Mouse (Mus musculus) MEL (cell line): ENCODE measurements around the gene Mapk1. TPM values are rescaled to one million over a fixed set of nuclear protein-coding genes. Genes with fewer than 3 reads are reported as not detected.

Experiments used
- DNase-seq: peaks from one replicate; pipeline ENCODE4 v3.0.0; 2011; ENCODE audit warnings: low read depth, low spot score
- H3K27ac ChIP-seq: 2 replicates; pipeline ENCODE4 v1.5.1; 2012; ENCODE audit warnings: low read depth, mild to moderate bottlenecking, control low read depth, low read length, moderate library complexity; ENCODE audit not compliant: control insufficient read depth
- H3K27me3 ChIP-seq, 2 experiments: fragments of 150-350 bp in 1 of 2; sonication (generic) in 1 of 2; 2 replicates each; pipeline ENCODE4 v1.6.1; 2012; ENCODE audit warnings: low read length in 2 of 2, mild to moderate bottlenecking in 2 of 2, improper control_type of control experiment in 1 of 2, moderate library complexity in 1 of 2; ENCODE audit not compliant: insufficient read depth in 2 of 2, control insufficient read depth in 1 of 2
- H3K36me3 ChIP-seq, 2 experiments: 2 replicates each; pipeline ENCODE4 v1.6.1; 2012 to 2014; ENCODE audit warnings: low read length in 2 of 2, improper control_type of control experiment in 1 of 2, inconsistent platforms in 1 of 2, mild to moderate bottlenecking in 1 of 2; ENCODE audit not compliant: insufficient read depth in 2 of 2, control insufficient read depth in 1 of 2
- H3K4me1 ChIP-seq, 2 experiments: fragments of 150-350 bp in 1 of 2; sonication (generic) in 1 of 2; 2 replicates each; pipeline ENCODE4 v1.6.1; 2012; ENCODE audit warnings: low read length in 2 of 2, improper control_type of control experiment in 1 of 2, mild to moderate bottlenecking in 1 of 2; ENCODE audit not compliant: insufficient read depth in 2 of 2, control insufficient read depth in 1 of 2
- H3K4me3 ChIP-seq, 2 experiments: fragments of 150-350 bp in 1 of 2; sonication (generic) in 1 of 2; 2 replicates each; pipeline ENCODE4 v1.5.1; 2012; ENCODE audit warnings: low read depth in 2 of 2, low read length in 2 of 2, mild to moderate bottlenecking in 2 of 2, moderate library complexity in 2 of 2, control low read depth in 1 of 2, improper control_type of control experiment in 1 of 2; ENCODE audit not compliant: control insufficient read depth in 1 of 2, insufficient read depth in 1 of 2
- H3K79me2 ChIP-seq: 2 replicates; pipeline ENCODE4 v1.6.1; 2012; ENCODE audit warnings: mild to moderate bottlenecking, low read length, moderate library complexity; ENCODE audit not compliant: control insufficient read depth, poor library complexity, insufficient read depth
- H3K9ac ChIP-seq: 2 replicates; pipeline ENCODE4 v1.6.1; 2012; ENCODE audit warnings: low read depth, mild to moderate bottlenecking, control low read depth, low read length, moderate library complexity; ENCODE audit not compliant: control insufficient read depth, poor library complexity, severe bottlenecking
- H3K9me3 ChIP-seq: fragments of 150-350 bp; sonication (generic); replicated peaks from 2 replicates; pipeline ENCODE4 v1.6.1; 2012; ENCODE audit warnings: mild to moderate bottlenecking, low read length, improper control_type of control experiment, moderate library complexity; ENCODE audit not compliant: insufficient read depth
- CHD1 ChIP-seq: IDR thresholded peaks from 2 replicates; pipeline ENCODE4 v1.6.1; 2012; ENCODE audit warnings: low read depth, mild to moderate bottlenecking, inconsistent platforms, low read length, improper control_type of control experiment
- CTCF ChIP-seq, 3 experiments: IDR thresholded peaks in 2 of 3; conservative IDR thresholded peaks in 1 of 3; 2 replicates each; pipeline ENCODE4 v1.5.1; 2011 to 2012; ENCODE audit warnings: low read length in 3 of 3, low read depth in 2 of 3, mild to moderate bottlenecking in 2 of 3, improper control_type of control experiment in 1 of 3, inconsistent platforms in 1 of 3, mixed read lengths in 1 of 3, moderate library complexity in 1 of 3; ENCODE audit not compliant: control insufficient read depth in 1 of 3, insufficient read depth in 1 of 3, poor library complexity in 1 of 3, severe bottlenecking in 1 of 3
- EP300 ChIP-seq, 2 experiments: IDR thresholded peaks; 2 replicates each; pipeline ENCODE4 v1.6.1; 2011; ENCODE audit warnings: improper control_type of control experiment in 2 of 2, low read length in 2 of 2, low read depth in 1 of 2, mild to moderate bottlenecking in 1 of 2
- GABPA ChIP-seq: IDR thresholded peaks from 2 replicates; pipeline ENCODE4 v1.6.1; 2012; ENCODE audit warnings: low read depth, mild to moderate bottlenecking, inconsistent platforms, low read length, improper control_type of control experiment, moderate library complexity
- JUND ChIP-seq: IDR thresholded peaks from 2 replicates; pipeline ENCODE4 v1.6.1; 2011; ENCODE audit warnings: low read depth, mild to moderate bottlenecking, improper control_type of control experiment, low read length
- MAFK ChIP-seq: IDR thresholded peaks from 2 replicates; pipeline ENCODE4 v1.6.1; 2011; ENCODE audit warnings: low read depth, mild to moderate bottlenecking, low read length, improper control_type of control experiment, borderline replicate concordance
- MXI1 ChIP-seq: IDR thresholded peaks from 2 replicates; pipeline ENCODE4 v1.6.1; 2011; ENCODE audit warnings: mild to moderate bottlenecking, low read depth, low read length, improper control_type of control experiment
- MYB ChIP-seq: IDR thresholded peaks from 2 replicates; pipeline ENCODE4 v1.6.1; 2011; ENCODE audit warnings: mild to moderate bottlenecking, low read depth, low read length, improper control_type of control experiment
- MYC ChIP-seq: IDR thresholded peaks from 2 replicates; pipeline ENCODE4 v1.6.1; 2011; ENCODE audit warnings: low read depth, mild to moderate bottlenecking, low read length, improper control_type of control experiment, moderate library complexity
- POLR2AphosphoS2 ChIP-seq: IDR thresholded peaks from 2 replicates; pipeline ENCODE4 v1.6.1; 2011; ENCODE audit warnings: low read length, improper control_type of control experiment
- POLR2AphosphoS5 ChIP-seq: IDR thresholded peaks from 2 replicates; pipeline ENCODE4 v1.6.1; 2012; ENCODE audit warnings: low read depth, borderline replicate concordance, mild to moderate bottlenecking, inconsistent platforms, low read length, moderate library complexity, mixed read lengths
- RCOR1 ChIP-seq: IDR thresholded peaks from 2 replicates; pipeline ENCODE4 v1.6.1; 2012; ENCODE audit warnings: low read depth, mild to moderate bottlenecking, inconsistent platforms, low read length, improper control_type of control experiment
- TAL1 ChIP-seq: IDR thresholded peaks from 2 replicates; pipeline ENCODE4 v1.6.1; 2012; ENCODE audit warnings: mild to moderate bottlenecking, inconsistent platforms, low read length, moderate library complexity, mixed read lengths
- TBP ChIP-seq: IDR thresholded peaks from 2 replicates; pipeline ENCODE4 v1.8.0; 2011; ENCODE audit warnings: low read depth, low read length, improper control_type of control experiment
- USF2 ChIP-seq, 2 experiments: IDR thresholded peaks; 2 replicates each; pipeline ENCODE4 v1.6.1; 2011 to 2012; ENCODE audit warnings: improper control_type of control experiment in 2 of 2, low read length in 2 of 2, borderline replicate concordance in 1 of 2, inconsistent platforms in 1 of 2, low read depth in 1 of 2, mild to moderate bottlenecking in 1 of 2; ENCODE audit not compliant: insufficient read depth in 1 of 2
- ZKSCAN1 ChIP-seq: IDR thresholded peaks from 2 replicates; pipeline ENCODE4 v1.6.1; 2012; ENCODE audit warnings: low read depth, mild to moderate bottlenecking, inconsistent platforms, low read length, improper control_type of control experiment, moderate library complexity
- ZNF384 ChIP-seq: IDR thresholded peaks from 2 replicates; pipeline ENCODE4 v1.6.1; 2012; ENCODE audit warnings: low read depth, mild to moderate bottlenecking, inconsistent platforms, low read length, improper control_type of control experiment
- polyA plus RNA-seq, 2 experiments: library from polyadenylated mRNA; stranded (reverse) in 1 of 2; unstranded in 1 of 2; fragments of >175 nt in 1 of 2; fragments of >200 nt in 1 of 2; gene quantifications; 2 replicates each; pipeline versions ENCODE4 v1.2.1 to v1.2.4; 2012; ENCODE audit warnings: low replicate concordance in 2 of 2, low read depth in 1 of 2; ENCODE audit not compliant: insufficient read length in 2 of 2, insufficient read depth in 1 of 2, missing spikeins in 1 of 2
- total RNA-seq: library from RNA; depleted of rRNA; stranded (reverse); fragments of 300-350 nt; gene quantifications from 2 replicates; pipeline ENCODE4 v1.2.3, GENCODE M21; 2012

The Mapk1 gene
- total and polyA plus RNA-seq, 3 experiments: 125 to 225 (median 144) TPM

GRCm38 (mm10) chr16:17029971-17030695, 47.0 kb downstream of the Mapk1 start:
- no peak overlapping the region for H3K27ac ChIP-seq
- peaks cover 0 to 38% of the 10 kb centered on the region in 2 experiments; a peak in 2 of 4 replicates for H3K36me3 ChIP-seq
- H3K9ac ChIP-seq: no peak overlapping the region
- no peaks in the 10 kb centered on the region for H3K4me1 ChIP-seq
- no peaks in the 10 kb centered on the region for H3K27me3 ChIP-seq
- H3K79me2 ChIP-seq: no peaks in the 10 kb centered on the region
- H3K4me3 ChIP-seq: no peak overlapping the region
- H3K9me3 ChIP-seq: no peaks in the 10 kb centered on the region
- no peak for DNase-seq
- TF ChIP-seq TAL1: no peak
- no peak for TF ChIP-seq RCOR1
- TF ChIP-seq TBP: no peak
- no peak for TF ChIP-seq MYB
- no peak for TF ChIP-seq MAFK
- no peak for TF ChIP-seq EP300 (IDR thresholded peaks at IDR 0.05; ENCODE audit: low read depth in 1 of 2, low read length in 2 of 2)
- no peak for TF ChIP-seq POLR2AphosphoS5
- TF ChIP-seq GABPA: no peak
- no peak for TF ChIP-seq MYC
- TF ChIP-seq JUND: no peak
- no peak for TF ChIP-seq ZNF384
- TF ChIP-seq, all 39 proteins: peak for 0

GRCm38 (mm10) chr16:17033754-17034153, 50.6 kb downstream of the Mapk1 start:
- TF ChIP-seq MYB: no peak
- TF ChIP-seq MXI1: no peak
- no peak for TF ChIP-seq USF2 (IDR thresholded peaks at IDR 0.05; ENCODE audit: borderline replicate concordance in 1 of 2, insufficient read depth in 1 of 2, low read depth in 1 of 2, low read length in 2 of 2)
- TF ChIP-seq GABPA: no peak
- TF ChIP-seq TAL1: no peak
- no peak for TF ChIP-seq RCOR1
- no peak for TF ChIP-seq POLR2AphosphoS2
- no peak for TF ChIP-seq CHD1
- TF ChIP-seq CTCF (IDR thresholded peaks at IDR 0.05 in 2 of 3, conservative IDR thresholded peaks at IDR 0.05 in 1 of 3; ENCODE audit: control insufficient read depth in 1 of 3, insufficient read depth in 1 of 3, low read depth in 2 of 3, low read length in 3 of 3, poor library complexity in 1 of 3, severe bottlenecking in 1 of 3): no peak
- TF ChIP-seq ZKSCAN1: no peak
- Histone ChIP-seq H3K79me2 (no peaks in the 10 kb centered on the region), H3K27ac (no peak overlapping the region), H3K4me1 (no peaks in the 10 kb centered on the region), H3K9me3 (no peaks in the 10 kb centered on the region), H3K36me3 (peaks cover 0 to 40% of the 10 kb centered on the region in 2 experiments; a peak in 2 of 4 replicates), H3K4me3 (no peak overlapping the region), H3K27me3 (no peaks in the 10 kb centered on the region), H3K9ac (no peak overlapping the region)
- DNase-seq: no peak
